Comparison of ENCODE assay signal across 8 mouse cellular contexts in genomic region chr19:4193129-4193528, GRCm38 (mm10). TPM values are rescaled to one million over a fixed set of nuclear protein-coding genes. Genes with fewer than 3 reads are reported as not detected.
A peak's percentile ranks its signal among the peaks of the same experiment; 100 is the strongest.
DNase-seq lines count a peak whose midpoint lies in the region; ATAC-seq and TF ChIP-seq lines count a peak whose summit lies in the region.

No protein-coding gene starts in this region.

- TF ChIP-seq CTCF in spleen, adult 2 months (IDR thresholded peaks at IDR 0.05; ENCODE audit: extremely low read depth, insufficient read depth, insufficient read length, insufficient replicate concordance): no peak

- WGBS in spleen, adult 2 months: 50% methylated on average over 6 of the region's 6 CpGs
- 56% methylated on average over 6 of the region's 6 CpGs for WGBS in limb, embryonic 15.5 days
- 48% methylated on average over 6 of the region's 6 CpGs for WGBS in stomach, embryonic 16.5 days

- H3K27me3 ChIP-seq in spleen, adult 2 months (ENCODE audit: control insufficient read depth, insufficient read depth, low read length): no peaks in the 10 kb centered on the region
- H3K27me3 ChIP-seq in limb, embryonic 15.5 days: no peaks in the 10 kb centered on the region
- H3K27me3 ChIP-seq in stomach, embryonic 16.5 days (ENCODE audit: control insufficient read depth, insufficient read depth, low read length): no peaks in the 10 kb centered on the region

- peak overlapping the region; percentile 96 for H3K9ac ChIP-seq in limb, embryonic 15.5 days
- peak overlapping the region; percentile 99 for H3K9ac ChIP-seq in stomach, embryonic 16.5 days (ENCODE audit: low read length)

- TF ChIP-seq POLR2A in spleen, adult 2 months (IDR thresholded peaks at IDR 0.05; ENCODE audit: low read depth, low read length): no peak

- peak overlapping the region; percentile 94 for H3K27ac ChIP-seq in spleen, adult 2 months (ENCODE audit: insufficient read depth, low read length)
- peak overlapping the region; percentile 98; the same call in 1 of the 2 replicates for H3K27ac ChIP-seq in limb, embryonic 15.5 days
- peak overlapping the region; percentile 96; the same call in 1 of the 2 replicates for H3K27ac ChIP-seq in stomach, embryonic 16.5 days (ENCODE audit: low read length)

- ATAC-seq in limb, embryonic 15.5 days (ENCODE audit: insufficient number of reproducible peaks, low FRiP score, low TSS enrichment, low read depth): no peak
- ATAC-seq in stomach, embryonic 16.5 days (ENCODE audit: insufficient read depth, low FRiP score): no peak
- no peak for ATAC-seq in erythroid progenitor cell, adult 5-6 weeks (replicated peaks; ENCODE audit: low FRiP score, poor library complexity, severe bottlenecking)

- peak; percentile 64 for DNase-seq in cerebellum, adult 9-10 months
- DNase-seq in cerebellum, postnatal 4 days (ENCODE audit: low spot score in 2 of 2): no peak
- DNase-seq in spleen, adult 2 months (ENCODE audit: low read depth in 1 of 2, low spot score in 2 of 2): no peak
- no peak for DNase-seq in spleen, postnatal 4 days (ENCODE audit: low spot score in 2 of 2)
- no peak for DNase-seq in right cerebral cortex, postnatal 10 days (ENCODE audit: low spot score in 2 of 2)

- peak overlapping the region; percentile 76 for H3K4me2 ChIP-seq in limb, embryonic 15.5 days
- H3K4me2 ChIP-seq in stomach, embryonic 16.5 days (ENCODE audit: low read depth, low read length): peak overlapping the region; percentile 97

- no peaks in the 10 kb centered on the region for H3K9me3 ChIP-seq in limb, embryonic 15.5 days
- no peaks in the 10 kb centered on the region for H3K9me3 ChIP-seq in stomach, embryonic 16.5 days (replicated peaks; ENCODE audit: control insufficient read depth, low read length)

- peak overlapping the region; percentile 89 for H3K4me3 ChIP-seq in spleen, adult 2 months (ENCODE audit: extremely low read depth, insufficient read depth, insufficient read length)
- peak overlapping the region; percentile 89 for H3K4me3 ChIP-seq in limb, embryonic 15.5 days
- H3K4me3 ChIP-seq in stomach, embryonic 16.5 days (replicated peaks; ENCODE audit: low read length): peak overlapping the region; percentile 93

- peaks cover 21% of the 10 kb centered on the region; the same call in 1 of the 2 replicates for H3K4me1 ChIP-seq in spleen, adult 2 months (ENCODE audit: control insufficient read depth, insufficient read depth, insufficient read length)
- peaks cover 57% of the 10 kb centered on the region for H3K4me1 ChIP-seq in limb, embryonic 15.5 days
- H3K4me1 ChIP-seq in stomach, embryonic 16.5 days (ENCODE audit: control insufficient read depth, insufficient read depth, low read length): peaks cover 19% of the 10 kb centered on the region

- peaks cover 48% of the 10 kb centered on the region for H3K36me3 ChIP-seq in spleen, adult 2 months (ENCODE audit: control insufficient read depth, insufficient read depth, low read length)
- H3K36me3 ChIP-seq in limb, embryonic 15.5 days: peaks cover 47% of the 10 kb centered on the region
- peaks cover 24% of the 10 kb centered on the region; the same call in 1 of the 2 replicates for H3K36me3 ChIP-seq in stomach, embryonic 16.5 days (ENCODE audit: control insufficient read depth, insufficient read depth, low read length)

RNA-seq across cellular contexts. Expression of gene Ppp1ca, which starts 1.3 kb away (rescaled TPM):
- 464 and 481 TPM in 2 replicates for polyA plus RNA-seq in spleen, adult 2 months (2012; rRNA removed)
- 759 and 834 TPM in 2 replicates for polyA plus RNA-seq in limb, embryonic 15.5 days (2015; fragmentation: Nextera tagmentation; extraction: Ambion mirVana)
- 727 and 779 TPM in 2 replicates for polyA plus RNA-seq in stomach, embryonic 16.5 days (2015; fragmentation: Nextera tagmentation; extraction: Ambion mirVana)
- 181 and 188 TPM in 2 replicates for total RNA-seq in erythroid progenitor cell, adult 5-6 weeks (2015; ENCODE audit: low replicate concordance)
- total RNA-seq in erythroid progenitor cell, adult 5-6 weeks (2017; ENCODE audit: low replicate concordance): 185 and 268 TPM in 2 replicates

RNA-seq across cellular contexts. Expression of gene Tbc1d10c, which starts 2.0 kb away (rescaled TPM):
- 266 and 328 TPM in 2 replicates for polyA plus RNA-seq in spleen, adult 2 months (2012; rRNA removed)
- polyA plus RNA-seq in limb, embryonic 15.5 days (2015; fragmentation: Nextera tagmentation; extraction: Ambion mirVana): 3.9 and 4.5 TPM in 2 replicates
- 3.6 and 3.8 TPM in 2 replicates for polyA plus RNA-seq in stomach, embryonic 16.5 days (2015; fragmentation: Nextera tagmentation; extraction: Ambion mirVana)
- total RNA-seq in erythroid progenitor cell, adult 5-6 weeks (2015; ENCODE audit: low replicate concordance): 8.0 and 31.0 TPM in 2 replicates
- 6.2 and 14.2 TPM in 2 replicates for total RNA-seq in erythroid progenitor cell, adult 5-6 weeks (2017; ENCODE audit: low replicate concordance)

RNA-seq across cellular contexts. Expression of gene Rad9a, which starts 8.3 kb away (rescaled TPM):
- polyA plus RNA-seq in spleen, adult 2 months (2012; rRNA removed): 53.1 and 62.9 TPM in 2 replicates
- polyA plus RNA-seq in limb, embryonic 15.5 days (2015; fragmentation: Nextera tagmentation; extraction: Ambion mirVana): 31.6 and 33.5 TPM in 2 replicates
- polyA plus RNA-seq in stomach, embryonic 16.5 days (2015; fragmentation: Nextera tagmentation; extraction: Ambion mirVana): 26.2 and 26.7 TPM in 2 replicates
- total RNA-seq in erythroid progenitor cell, adult 5-6 weeks (2015; ENCODE audit: low replicate concordance): 44.0 and 54.1 TPM in 2 replicates
- total RNA-seq in erythroid progenitor cell, adult 5-6 weeks (2017; ENCODE audit: low replicate concordance): 27.5 and 41.6 TPM in 2 replicates

RNA-seq across cellular contexts. Expression of gene Carns1, which starts 17.9 kb away (rescaled TPM):
- 52.0 and 64.5 TPM in 2 replicates for polyA plus RNA-seq in spleen, adult 2 months (2012; rRNA removed)
- 1.8 and 2.7 TPM in 2 replicates for polyA plus RNA-seq in limb, embryonic 15.5 days (2015; fragmentation: Nextera tagmentation; extraction: Ambion mirVana)
- 1.8 and 3.1 TPM in 2 replicates for polyA plus RNA-seq in stomach, embryonic 16.5 days (2015; fragmentation: Nextera tagmentation; extraction: Ambion mirVana)
- total RNA-seq in erythroid progenitor cell, adult 5-6 weeks (2015; ENCODE audit: low replicate concordance): 0.72 and 2.5 TPM in 2 replicates
- total RNA-seq in erythroid progenitor cell, adult 5-6 weeks (2017; ENCODE audit: low replicate concordance): 0.13 and 1.5 TPM in 2 replicates

RNA-seq across cellular contexts. Expression of gene Clcf1, which starts 20.9 kb away (rescaled TPM):
- 128 and 163 TPM in 2 replicates for polyA plus RNA-seq in spleen, adult 2 months (2012; rRNA removed)
- polyA plus RNA-seq in limb, embryonic 15.5 days (2015; fragmentation: Nextera tagmentation; extraction: Ambion mirVana): 8.1 and 8.4 TPM in 2 replicates
- 5.3 and 6.3 TPM in 2 replicates for polyA plus RNA-seq in stomach, embryonic 16.5 days (2015; fragmentation: Nextera tagmentation; extraction: Ambion mirVana)
- not detected in 2 replicates for total RNA-seq in erythroid progenitor cell, adult 5-6 weeks (2015; ENCODE audit: low replicate concordance)
- total RNA-seq in erythroid progenitor cell, adult 5-6 weeks (2017; ENCODE audit: low replicate concordance): 0.15 and 1.2 TPM in 2 replicates

Comparison
In these comparisons a context has a peak if more than half of its experiments do, and no peak if none do; other contexts are left out.
1. RNA of gene Tbc1d10c, which starts 2.0 kb away (polyA plus RNA-seq): 266 to 328 TPM in spleen, adult 2 months; 3.9 to 4.5 TPM in limb, embryonic 15.5 days and 3.6 to 3.8 TPM in stomach, embryonic 16.5 days; every median in the first group is over 10 times any median in the second.
2. Peak in every context shown above with its lines, with median percentiles within 50 percentile points of each other: H3K27ac ChIP-seq and H3K4me3 ChIP-seq.